Mouse (Mus musculus): Measurements from ENCODE around the gene Aldh3b1.

Gene Aldh3b1

DNA sequence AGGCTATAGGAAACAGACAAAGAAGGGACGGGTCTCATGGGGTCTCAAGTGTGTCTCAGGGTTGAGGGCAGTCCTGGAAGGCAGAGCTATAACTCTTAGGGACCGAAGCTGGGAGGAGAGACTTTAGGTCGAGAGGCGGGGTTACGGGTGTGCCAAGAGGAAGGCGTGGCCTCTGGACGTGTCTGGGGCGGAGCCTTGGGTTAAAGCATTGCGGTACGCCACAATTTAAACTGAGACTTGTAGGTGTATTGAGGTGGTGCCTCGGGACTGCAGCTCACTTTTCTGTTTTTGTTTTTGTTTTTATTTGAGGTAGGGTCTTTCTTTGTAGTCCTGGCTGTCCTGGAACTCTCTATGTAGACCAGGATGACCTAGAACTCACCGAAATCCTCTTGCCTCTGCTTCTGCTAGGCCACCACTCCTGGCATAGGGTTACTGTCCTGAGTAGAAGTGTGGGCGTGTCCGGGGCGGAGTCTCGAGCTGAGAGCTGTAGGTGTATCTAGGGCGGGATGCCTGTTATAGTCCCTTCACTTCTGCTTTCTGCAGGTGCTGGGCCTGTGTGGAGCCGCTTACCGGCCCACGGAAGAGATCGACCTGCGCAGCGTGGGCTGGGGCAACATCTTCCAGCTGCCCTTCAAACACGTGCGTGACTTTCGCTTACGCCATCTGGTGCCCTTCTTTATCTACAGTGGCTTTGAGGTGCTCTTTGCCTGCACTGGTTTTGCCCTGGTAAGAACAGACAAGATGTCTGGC lies 13.6 kb upstream of the Aldh3b1 start:
- no peak for DNase-seq (ENCODE audit: low spot score in 2 of 2)

DNA sequence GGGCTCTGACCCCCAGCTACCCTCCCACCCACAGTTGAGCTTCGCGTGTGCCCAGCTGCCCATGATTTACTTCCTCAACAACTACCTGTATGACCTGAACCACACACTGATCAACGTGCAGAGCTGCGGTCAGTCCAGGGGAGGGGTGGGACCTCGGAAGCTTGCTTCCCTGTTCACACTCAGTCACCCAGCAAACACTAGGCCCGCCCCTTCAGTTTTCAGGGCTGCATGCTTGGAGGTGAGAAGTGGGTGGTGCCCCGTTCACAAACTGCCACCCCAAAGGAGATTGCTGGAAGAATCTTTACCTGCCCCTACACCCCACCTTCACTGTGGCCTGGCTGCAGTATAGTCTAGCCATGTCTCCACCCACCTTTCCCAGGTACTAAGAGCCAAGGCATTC lies 12.7 kb upstream of the Aldh3b1 start:
- DNase-seq (ENCODE audit: low spot score in 2 of 2) = no peak

DNA sequence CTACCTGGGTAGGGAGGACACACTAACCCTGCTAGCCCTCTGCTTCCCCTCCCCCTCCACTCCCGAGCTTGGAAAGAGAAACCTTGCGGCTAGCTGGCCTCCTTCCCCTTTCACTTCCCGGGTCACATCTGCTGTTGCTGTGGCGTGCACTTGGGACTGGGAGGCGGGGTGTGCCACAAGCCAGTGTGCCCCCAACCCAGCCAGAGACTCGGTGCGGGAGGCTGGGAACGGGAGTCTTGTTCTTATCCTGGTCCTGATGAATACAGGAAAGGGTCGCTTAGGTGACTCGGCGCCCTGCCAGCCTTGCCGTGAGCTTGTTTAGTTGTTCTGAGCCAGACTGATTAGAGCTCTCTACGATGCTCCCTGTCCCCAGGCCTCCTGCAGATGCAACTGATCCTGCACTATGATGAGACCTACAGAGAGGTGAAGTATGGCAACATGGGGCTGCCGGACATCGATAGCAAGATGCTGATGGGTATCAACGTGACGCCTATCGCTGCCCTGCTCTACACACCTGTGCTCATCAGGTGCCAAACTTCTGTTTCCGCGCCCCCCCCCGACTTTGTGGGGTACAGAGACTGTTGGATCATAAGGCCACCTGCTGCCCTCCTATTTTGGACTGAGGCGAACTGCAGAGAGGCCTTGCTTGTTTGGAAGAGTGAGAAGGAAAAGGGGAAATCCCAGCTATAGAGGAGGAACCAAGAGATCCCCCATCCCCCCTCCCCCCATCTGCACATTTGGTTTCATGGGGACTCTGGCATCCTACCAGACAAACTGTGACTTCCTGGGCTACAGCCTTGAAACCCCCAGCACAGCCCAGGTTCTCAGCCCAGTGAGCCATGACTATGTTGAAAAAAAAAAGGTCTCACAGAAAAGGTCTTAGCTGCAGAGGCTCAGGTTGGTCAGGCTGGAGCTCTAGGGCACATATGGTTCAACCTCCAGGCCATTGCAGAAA lies 6.6 kb upstream of the Aldh3b1 start:
- no peak for DNase-seq (ENCODE audit: low spot score in 2 of 2)

DNA sequence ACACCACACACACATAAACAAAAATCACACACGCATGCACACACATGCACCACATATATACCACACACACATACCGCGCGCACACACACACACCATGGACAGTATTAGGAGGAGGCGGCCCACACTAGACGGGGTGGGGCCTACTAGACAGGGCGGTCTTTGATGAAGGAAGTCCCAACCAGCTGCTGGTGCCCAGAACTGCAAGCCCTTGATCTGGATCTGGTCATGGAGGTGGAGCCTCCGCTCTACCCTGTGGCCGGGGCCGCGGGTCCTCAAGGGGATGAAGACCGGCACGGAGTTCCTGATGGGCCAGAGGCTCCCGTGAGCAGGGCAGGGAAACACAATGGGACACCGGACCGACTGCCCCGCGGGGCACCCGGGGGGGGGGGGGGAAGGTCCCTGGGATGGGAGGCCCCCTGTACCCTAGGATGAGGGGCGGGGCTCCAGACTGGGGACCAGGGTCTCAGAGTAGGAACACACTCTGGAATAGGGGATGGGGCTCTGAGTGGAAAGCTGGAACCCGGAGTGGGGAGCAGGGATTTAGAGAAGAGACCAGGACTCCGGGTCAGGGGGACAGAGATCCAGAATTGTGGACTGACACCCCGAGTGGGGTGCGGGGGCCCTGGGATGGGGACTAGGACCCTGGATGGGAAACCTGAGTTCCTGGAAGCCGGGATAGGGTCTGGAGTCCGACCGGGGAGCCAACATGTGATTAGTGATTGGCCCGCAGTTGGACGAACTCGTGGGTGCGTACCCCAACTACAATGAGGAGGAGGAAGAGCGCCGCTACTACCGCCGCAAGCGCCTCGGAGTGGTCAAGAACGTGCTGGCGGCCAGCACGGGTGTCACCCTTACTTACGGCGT lies 5.7 kb upstream of the Aldh3b1 start, which contains the start of gene Unc93b1:
Gene Unc93b1 (plus strand): TSS at position 155 of the 864 bp plus-strand sequence.
- DNase-seq (ENCODE audit: low spot score in 2 of 2) = no peak

DNA sequence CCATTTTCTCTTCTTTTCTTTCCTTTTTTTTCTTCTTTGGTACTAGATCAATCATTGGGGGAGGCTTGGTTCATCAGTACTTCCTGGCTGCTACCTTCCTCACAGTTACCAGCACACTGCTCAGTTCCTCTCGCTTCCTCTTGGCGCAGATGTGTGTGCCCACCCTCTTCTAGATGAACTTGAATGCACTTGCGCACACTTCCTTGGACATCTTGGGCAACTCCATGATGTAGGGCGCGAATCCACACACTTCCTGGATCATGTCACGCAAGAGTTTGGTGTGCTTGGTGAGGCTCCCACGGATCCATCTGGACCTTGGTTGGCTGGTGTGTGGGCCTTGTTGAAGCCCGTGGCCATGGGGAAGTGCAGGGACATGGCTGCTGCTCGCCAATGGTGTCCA lies 2.1 kb upstream of the Aldh3b1 start:
- DNase-seq (ENCODE audit: low spot score in 2 of 2) = no peak

DNA sequence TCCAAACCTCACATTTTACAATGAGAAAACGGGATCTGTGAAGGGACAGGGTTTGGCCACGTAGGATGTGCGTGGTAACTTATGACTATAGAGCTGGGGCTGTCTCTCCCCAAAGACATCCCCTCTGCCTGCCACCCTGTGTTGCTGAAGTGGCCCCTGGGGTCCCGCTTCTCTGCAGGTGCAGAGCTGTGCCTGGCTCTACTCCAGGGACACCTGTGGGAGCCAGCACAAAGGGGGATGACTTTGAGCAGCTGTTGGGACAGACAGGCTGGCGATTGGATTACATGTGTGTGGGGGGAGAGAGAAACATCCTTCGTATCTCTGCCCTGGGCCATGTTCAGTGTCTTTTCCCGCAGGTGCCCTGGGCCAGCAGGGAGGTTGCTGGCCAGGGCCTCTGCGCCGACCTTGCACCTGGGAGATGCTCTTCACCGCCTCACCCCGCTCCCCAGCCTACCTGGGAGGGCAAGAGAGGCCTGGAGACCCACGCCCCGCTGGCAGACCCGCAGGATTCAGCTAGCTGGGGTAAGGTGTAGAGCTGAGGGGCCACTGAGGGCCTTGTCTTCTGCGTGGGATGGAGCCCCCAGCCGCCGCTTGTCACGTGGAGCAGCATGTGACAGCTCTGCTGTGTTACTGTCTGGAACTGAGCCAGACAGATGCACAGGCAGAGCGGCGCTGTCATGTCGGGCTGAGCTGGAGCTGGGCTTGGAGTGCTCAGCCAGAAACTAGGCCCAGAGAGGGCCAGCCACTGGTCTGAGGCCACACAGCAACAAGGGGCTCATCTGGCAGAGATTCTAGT lies 852 bp upstream of the Aldh3b1 start:
- DNase-seq (ENCODE audit: low spot score in 2 of 2) = no peak

DNA sequence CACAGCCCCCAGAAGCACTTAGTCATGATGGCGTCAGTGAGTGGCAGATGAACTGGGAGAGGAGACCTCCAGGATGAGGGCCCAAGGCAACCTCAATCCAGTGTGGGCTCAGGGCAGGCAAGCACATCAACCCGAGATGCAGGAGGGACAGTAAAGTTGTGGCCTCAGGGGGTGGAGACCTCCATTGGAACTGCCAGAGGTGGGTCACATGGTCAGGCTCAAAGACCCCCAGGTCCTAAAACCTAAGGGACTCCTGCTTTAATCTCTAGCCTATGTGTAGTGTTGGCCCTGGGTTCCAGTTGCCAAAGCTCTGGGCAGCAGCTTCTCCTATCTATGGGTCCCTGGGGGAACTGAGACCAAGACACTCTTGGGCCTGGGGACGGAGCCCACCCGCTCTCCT lies 829 bp downstream of the Aldh3b1 start:
- DNase-seq (ENCODE audit: low spot score in 2 of 2) = no peak

DNA sequence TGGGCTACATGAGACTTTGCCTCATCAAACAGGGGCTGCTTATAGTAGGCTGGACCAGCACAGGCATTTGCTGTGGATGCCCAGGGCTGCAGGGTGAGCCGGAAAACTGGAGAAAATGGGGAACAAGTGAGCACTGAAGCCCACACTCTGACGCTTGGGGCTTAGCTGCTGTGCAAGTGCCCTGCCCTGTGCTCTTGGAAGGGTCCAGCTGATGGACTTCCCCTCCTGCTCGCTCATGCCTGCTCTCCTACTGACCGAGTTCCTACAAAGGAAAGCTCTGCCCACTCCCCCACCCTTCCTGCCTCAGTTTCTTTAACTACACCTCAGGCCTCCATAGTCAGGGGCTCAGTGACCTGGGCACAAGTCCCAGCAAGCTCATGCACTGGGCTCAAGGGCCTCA lies 1.6 kb downstream of the Aldh3b1 start:
- no peak for DNase-seq (ENCODE audit: low spot score in 2 of 2)

DNA sequence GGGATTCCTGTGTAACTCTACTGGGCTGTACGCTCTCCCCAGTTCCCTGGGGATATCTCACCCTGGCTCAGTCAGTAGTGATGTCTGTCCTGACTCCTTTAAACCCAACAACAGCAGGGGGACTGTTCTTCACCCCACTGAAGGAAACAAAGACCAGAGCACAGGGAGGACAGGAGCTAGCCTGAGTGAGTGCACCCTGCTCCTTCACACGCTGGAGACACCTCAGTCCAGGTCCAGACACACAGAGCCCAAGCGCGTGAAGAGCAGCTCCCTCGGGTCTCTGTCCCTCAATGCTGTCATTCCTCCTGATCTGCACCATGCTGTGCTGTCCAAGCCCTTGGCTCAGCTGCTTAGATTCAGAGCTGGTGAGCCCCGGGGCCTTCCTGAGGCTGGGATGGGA lies 2.9 kb downstream of the Aldh3b1 start:
- DNase-seq (ENCODE audit: low spot score in 2 of 2) = no peak

DNA sequence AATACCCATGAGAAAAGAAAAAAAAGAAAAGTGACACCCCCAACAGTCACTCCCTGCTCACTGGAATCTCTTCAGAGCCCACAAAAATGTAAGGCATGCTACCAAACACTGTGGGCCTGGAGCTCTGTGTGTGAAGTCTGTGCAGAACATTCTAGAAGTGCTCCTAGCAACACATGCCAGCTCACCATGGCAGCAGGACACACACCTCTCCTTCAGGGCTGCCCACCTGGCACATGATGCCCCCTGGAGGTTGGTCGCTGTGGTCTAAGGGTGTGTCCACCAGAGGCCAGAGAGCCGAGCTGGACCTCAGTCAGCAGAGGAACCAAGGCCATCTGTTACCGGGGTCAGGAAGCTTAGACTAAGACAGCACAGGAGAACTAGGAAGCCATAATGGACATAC lies 3.3 kb downstream of the Aldh3b1 start:
- DNase-seq (ENCODE audit: low spot score in 2 of 2) = no peak

DNA sequence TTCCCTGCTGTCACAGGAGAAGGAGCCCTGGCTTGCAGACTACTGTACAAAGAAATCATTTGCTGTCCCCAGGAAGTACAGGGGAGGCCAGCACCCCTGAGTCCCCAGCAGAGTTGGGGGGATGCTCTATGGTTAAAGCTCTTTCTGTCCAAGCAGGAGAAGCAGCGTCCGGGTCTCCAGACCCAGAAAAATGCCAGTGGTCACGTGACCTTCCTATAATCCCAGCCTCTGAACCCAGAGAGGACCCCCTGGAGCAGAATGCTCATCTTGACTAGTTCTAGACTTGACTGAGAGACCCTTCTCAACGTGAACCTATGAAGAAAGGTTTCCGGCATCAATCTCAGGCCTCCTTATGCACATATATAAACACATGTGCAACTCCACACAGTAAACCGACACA lies 3.7 kb downstream of the Aldh3b1 start:
- DNase-seq (ENCODE audit: low spot score in 2 of 2) = no peak

DNA sequence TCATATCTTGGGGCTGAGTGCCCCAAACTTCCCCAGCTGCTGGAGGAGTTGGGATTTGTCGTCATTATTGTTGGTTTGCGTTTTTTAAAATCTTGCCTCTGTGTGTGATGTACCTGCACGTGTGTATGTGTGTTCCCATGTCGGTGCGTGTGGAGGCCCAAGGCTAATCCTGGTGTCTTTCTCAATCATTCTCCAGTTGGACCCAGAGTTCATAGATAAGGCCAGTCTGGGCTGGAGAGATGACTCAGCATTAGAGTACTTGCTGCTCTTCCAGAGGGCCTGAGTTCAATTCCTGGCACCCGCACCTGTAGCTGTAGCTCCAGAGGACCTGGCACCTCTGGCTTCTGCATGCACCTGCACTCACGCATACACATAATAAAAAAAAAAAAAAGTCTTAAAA lies 4.7 kb downstream of the Aldh3b1 start:
- no peak for DNase-seq (ENCODE audit: low spot score in 2 of 2)

DNA sequence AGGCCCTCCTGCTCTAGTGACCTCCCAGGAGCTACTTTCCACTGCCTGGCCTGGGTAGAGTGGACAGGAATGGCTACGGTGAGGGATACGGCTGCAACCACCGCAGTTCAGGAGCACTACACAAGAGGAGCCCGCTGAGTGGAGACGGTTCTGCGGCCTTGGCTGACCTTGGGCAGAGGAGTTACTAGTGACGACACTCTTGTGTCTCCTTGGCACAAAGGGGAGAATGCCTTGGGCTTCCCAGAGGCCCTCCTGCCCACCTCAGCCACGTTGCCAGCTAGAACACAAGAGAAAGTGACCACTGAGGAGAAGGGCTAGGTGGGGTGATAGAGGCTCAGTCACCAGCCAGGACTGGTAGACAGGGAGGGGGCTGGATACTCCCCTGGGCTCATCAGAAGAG lies 5.4 kb downstream of the Aldh3b1 start:
- no peak for DNase-seq (ENCODE audit: low spot score in 2 of 2)

DNA sequence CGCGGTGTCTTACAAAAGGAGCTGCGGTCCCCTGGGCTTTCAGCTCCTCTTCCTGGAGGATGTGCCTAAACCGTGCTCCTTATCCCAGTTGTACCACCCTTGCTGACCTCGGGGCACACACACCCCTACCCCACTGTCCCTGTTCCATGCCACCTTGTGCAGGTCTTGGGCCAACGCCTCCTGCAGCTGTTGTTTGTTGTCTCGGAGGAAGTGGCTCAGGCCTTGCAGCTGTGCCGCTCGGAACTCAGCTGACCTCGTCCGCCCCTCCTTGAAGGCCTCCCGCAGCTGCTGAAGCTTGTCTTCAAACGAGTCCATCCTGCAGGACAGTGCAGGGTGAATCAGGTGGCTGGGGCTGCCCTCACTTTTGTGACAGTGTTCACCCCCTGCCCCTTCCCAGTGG lies 6.0 kb downstream of the Aldh3b1 start:
- DNase-seq (ENCODE audit: low spot score in 2 of 2) = no peak

DNA sequence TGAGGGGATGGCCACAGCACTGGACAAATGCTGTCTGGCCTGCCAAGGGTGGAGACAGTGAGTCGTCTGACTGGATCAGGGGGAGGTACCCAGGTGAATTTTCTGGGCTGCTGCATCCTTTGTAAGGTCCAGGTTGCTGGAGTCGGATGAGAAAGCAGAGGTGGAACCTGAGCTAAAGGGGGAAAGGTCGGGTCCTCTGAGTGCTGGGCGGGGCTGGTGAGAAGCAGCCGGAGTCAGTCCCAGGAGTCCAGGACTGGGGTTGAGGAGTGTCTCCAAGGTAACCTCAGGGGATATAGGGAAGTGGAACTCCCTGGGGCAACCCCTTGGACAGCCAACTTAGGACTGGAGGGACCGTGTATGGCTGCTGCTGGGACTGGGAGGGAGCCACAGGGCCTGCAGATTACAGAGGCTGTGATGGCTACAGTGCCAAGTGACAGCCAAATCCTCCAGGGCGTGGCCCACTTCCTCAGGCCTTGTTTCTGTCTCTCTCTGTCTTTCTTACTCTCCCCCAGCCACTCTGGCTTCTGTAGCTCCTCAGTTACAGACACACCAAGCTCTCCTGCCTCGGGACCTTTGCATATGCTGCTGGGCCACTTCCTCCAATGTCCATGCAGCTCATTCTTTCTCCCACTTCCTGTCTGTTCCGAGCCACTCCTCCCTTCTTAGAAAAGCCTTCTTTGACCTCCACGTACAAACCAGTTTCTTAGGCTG lies 6.8 kb downstream of the Aldh3b1 start:
- no peak for DNase-seq (ENCODE audit: low spot score in 2 of 2)

DNA sequence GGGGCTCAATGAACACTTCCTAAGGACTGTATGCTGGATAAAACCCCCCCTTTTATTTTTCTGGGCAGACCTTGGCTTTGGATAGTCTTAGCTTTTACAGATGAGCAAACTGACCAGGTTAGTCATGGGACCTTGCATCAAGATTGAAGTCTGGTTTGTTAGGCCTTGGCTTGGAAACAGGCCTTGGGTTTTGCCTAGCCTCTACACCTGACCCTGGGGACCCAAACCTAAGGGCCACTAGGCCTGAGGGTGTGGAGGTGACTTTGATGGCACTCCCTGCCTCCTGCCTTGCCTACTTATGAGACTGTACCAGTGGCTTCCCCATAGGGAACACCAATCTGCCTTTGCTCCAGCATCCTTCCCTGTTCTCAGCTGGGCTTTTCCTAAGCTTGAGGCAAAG lies 9.7 kb downstream of the Aldh3b1 start:
- no peak for DNase-seq (ENCODE audit: low spot score in 2 of 2)

DNA sequence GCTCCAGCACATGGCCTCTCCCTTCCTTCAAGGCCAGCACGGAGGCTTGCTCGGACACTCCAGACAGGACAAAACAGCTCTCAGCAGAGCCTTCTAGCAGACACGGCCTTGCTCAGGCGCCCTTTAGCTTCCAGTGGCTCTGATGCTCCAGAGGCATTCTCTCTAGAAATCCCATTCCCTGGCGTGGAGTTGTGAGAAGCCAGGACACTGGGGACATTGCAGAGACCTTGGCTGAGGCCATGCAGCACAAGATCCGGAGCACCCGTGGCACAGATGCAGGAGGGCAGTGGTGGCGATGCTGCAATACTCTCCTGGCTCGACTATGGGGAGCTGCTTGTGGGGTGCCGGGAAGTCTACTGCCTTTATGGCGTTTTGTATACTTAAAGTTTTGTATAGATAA lies 12.9 kb downstream of the Aldh3b1 start:
- no peak for DNase-seq (ENCODE audit: low spot score in 2 of 2)

DNA sequence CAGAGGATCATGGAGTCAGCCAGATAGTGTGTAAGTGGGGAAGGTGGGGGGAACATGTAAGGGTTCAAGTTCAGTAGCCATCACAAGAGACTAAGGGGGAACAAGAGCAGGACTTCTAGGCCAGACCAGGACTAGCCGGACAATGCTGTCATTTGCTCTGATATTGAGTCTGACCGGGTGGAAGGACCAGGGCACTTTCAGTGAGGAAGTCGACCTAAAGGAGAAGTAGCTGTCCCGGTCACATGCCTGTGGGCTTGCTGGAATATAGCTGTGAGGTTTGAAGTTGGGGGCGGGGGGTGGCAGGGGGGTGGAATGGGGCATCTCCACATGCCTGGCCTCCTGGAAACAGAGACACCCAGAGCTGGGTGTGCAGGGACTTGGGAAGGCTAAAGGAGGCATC lies 15.1 kb downstream of the Aldh3b1 start:
- DNase-seq (ENCODE audit: low spot score in 2 of 2) = no peak

DNA sequence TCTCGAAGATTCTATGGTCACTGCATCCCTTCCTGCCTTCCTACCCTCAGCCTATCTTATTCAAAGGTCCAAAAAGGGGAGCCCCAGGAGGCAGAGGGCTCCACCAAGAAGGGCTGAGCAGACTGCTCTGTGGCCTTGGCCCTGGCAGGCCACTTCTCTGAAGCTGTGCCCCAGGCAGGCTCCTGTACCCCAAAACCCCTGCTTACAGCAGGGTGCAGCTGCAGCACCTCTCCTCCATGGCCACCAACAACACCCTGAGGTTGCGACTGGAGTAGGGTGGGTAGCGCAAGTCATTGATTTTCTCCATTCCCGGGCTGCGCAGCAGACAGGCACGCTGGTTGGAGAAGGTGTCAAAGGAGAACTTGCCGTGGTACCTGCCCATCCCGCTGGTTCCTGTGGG lies 15.9 kb downstream of the Aldh3b1 start:
- DNase-seq (ENCODE audit: low spot score in 2 of 2) = no peak

DNA sequence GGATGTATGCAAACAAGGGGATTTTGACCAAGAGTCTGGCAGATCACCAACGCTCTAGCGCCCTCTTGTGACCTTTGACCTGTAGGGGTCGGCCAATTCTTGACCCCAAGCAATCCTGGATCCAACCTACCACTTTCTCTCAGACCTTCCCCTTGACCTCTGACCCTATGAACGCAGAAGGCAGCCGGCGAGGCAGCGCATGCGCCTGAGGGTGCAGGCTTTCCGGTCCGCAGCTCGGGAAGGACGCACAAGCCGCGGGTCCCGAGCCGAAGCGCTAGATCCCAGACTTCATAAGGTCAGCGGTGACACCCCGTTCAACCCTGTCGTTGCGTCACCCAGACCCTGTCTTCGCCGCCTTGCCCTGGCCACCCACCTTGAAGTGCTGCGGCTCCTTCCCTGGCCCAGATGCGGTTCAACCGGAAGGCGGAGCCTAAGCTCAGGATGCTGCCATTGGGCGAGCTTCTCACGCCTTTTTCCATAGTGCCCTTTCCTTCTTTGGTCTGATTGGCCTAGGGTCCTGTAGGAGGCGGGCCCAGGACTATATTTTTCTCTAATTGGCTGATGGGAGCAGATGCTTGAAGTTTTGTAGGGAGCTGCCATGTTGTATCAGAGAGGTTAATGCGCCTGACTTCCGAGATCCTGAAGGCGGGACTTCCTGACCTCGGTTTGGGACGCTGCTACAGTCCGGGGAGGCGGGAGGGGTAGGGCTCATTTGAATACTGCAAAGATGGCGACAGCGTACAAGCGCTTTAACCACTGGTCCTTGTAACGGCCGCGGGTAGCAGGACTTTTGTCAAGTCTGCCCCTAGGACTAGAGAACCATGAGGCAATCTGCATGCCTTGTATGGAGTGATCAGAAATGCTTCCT lies 17.0 kb downstream of the Aldh3b1 start, which contains the start of gene Ndufs8:
Gene Ndufs8 (minus strand): TSS at position 438 of the 868 bp plus-strand sequence.
- DNase-seq (ENCODE audit: low spot score in 2 of 2) = peak; percentile 98

Measured in left cerebral cortex, adult 9 months (tissue).